Mouse (Mus musculus) G1E (cell line): ENCODE results near the gene Mybpc3.

ENCODE experiments used
- CTCF ChIP-seq: IDR thresholded peaks from 2 replicates; pipeline ENCODE4 v1.5.1; 2012; ENCODE audit warnings: low read depth, low read length, inconsistent platforms, mixed read lengths
- GATA1 ChIP-seq: IDR thresholded peaks from 2 replicates; pipeline ENCODE4 v1.6.1; 2012; ENCODE audit warnings: borderline replicate concordance, low read length, inconsistent platforms, mixed read lengths
- GATA2 ChIP-seq: IDR thresholded peaks from 2 replicates; pipeline ENCODE4 v1.6.1; 2012; ENCODE audit warnings: low read depth, low read length, inconsistent platforms, borderline replicate concordance

DNA sequence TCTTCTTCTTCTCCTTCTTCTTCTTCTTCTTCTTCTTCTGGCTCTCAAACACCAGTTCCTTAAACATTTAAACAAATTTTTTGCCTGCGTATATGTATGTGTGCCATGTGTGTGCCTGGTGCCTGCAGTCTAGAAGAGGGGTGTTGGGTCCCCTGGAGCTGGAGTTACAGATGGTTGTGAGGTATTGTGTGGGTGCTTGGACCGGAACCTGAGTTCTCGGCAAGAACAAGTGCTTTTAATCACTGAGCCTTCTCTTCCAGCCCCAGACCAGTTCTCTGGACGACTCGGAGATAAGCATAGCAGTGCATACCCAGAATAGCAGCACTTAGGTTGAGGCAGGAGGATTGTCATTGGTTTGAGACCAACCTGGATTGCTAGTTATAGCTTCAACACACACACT lies 1.1 kb upstream of the Mybpc3 start:
- TF ChIP-seq GATA1 (no peak), CTCF (no peak), GATA2 (no peak)
